Mouse (Mus musculus) heart, adult 9 months (tissue): ENCODE measurements around the gene B3gat1.
A peak's percentile ranks its signal among the peaks of the same experiment; 100 is the strongest.

Experiments
- DNase-seq, 2 experiments: peaks; one replicate each; pipeline ENCODE4 v3.0.0; 2022; ENCODE audit warnings: low spot score in 2 of 2

B3gat1 gene

DNA sequence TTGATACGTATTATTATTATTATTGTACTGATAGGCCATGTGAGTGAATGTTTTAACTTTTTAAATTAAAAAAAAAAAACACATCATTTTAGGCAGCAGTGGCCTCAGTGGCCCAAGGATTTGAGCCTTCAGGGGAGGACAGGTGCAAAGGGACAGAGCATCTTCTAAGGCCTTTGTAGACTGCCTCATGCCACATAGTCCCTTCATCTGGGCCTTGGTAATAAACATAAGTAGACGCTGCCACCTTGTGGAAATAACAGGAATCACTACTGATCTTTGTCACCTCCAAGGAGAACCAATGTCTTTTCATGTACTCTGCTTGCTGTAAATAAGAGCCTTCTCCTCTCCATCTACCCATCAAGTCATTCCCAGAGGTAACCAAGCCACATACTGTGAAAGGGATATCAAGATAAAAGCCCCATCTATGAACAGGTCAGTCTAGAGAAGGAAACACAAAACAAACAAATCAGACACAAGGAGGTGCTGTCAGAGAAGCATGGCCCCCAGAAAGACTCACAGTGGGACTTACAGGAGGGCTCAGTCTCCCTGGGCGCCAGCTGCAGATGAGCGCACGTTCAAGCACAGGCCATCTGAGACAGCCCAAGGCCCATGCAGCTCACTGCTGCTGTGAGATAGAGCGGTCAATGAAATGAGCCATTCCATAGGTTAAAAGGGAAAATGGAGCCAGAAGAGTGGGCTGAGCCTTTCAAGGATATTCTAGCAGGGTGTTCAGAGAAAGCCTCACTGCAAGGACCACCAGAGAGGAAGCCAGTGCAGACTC is 42.8 kb downstream of the B3gat1 start:
- DNase-seq: peak; percentile 14 to 22

DNA sequence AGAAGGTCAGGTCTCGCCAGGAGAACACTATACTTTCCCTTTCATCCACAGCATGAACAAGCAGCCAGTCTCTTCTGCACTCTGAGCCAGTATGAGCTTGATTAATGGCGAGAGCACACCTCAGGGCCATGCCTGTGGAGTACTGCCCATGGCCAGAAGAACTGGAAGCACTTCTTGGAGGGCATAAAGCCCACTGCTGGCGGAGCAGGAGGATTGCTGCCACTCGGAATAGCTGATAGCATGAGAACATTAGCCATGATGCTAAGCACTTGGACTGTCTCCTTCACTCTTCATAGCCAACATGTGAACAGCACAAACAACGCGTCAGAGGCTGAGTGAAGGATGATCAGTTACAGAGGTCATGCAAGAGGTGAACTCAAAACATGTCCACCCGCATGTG is 44.9 kb downstream of the B3gat1 start:
- no peak for DNase-seq

DNA sequence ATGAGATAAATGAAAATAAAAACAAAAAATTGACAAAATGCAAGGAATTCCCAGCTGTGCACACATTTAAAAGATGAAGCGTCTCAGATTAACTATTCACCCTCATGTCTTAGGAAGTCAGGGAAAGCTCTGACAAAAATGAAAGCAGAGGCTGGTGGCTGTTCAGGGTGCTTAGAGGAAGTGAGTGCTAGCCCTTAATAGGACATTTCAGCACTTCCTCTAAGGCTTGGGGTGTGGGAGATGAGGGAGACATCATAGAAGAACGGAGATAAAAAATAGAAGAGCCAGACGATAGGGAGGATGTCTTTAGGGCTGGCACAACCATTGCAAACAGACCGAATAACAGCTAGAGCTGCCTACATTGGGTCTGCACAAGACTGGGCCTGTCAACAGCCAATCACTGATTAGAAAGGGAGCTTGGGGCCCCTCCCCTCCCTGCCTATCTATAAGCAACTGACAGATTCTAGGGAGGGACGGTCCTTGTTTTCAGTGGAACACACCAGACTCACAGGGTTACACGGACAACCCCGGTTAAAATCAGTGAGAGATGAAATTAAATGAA is 50.0 kb downstream of the B3gat1 start:
- peak in 1 of 2 experiments; percentile 5 for DNase-seq

DNA sequence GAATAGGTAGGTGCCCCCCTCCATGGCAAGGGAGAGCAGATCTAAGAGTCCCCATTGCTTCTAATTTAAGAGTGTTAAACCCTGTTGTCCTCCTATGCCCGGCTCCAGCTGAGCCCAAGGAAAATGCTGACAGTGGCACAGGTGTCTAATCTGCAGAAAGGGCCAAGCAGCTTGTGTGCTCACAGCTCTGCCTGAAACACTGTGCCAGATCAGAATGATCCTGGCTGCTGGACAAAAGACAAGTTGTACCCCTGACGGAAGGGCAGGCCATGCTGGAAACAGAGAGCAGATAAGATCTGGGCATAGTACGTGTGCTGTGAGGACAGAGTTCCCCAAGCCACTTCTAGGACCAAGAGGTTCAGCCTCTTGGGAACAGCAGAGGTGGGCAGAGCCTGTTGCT is 59.3 kb downstream of the B3gat1 start:
- DNase-seq: peak in 1 of 2 experiments; percentile 6

DNA sequence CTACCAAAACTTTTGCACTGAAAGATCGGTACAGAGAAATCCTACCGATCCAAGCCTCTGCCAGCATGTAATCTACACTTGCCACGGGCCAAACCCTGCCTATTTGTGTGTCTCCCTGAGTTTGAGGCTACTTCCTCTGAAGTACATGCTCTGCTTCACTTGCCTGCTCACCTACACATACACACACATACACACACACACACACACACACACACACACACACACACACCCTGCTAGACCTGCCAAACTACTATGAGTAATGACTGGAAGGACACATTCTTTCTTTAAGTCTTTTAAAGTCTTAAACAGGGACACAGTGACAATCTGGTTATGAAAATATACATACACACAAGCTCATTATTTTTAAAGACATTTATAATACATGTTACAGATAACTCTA is 64.7 kb downstream of the B3gat1 start:
- DNase-seq: no peak

DNA sequence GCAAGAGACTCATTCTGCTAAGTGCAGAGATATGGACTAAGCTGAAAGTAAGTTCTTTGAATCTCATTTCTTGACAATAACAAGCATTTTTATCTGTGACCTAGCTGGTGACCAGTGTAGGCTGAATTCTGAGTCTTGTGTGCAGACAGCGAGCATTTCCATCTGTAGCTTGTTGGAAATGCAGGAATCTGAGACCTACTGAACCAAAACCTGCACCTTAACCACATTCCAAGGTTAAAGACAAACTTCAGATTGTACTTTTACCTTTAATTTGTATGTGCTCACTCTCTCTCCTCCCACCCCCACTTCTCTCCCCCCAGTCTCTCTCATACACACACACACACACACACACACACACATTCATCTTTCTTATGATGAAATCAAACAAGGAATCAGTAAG is 65.2 kb downstream of the B3gat1 start:
- no peak for DNase-seq

DNA sequence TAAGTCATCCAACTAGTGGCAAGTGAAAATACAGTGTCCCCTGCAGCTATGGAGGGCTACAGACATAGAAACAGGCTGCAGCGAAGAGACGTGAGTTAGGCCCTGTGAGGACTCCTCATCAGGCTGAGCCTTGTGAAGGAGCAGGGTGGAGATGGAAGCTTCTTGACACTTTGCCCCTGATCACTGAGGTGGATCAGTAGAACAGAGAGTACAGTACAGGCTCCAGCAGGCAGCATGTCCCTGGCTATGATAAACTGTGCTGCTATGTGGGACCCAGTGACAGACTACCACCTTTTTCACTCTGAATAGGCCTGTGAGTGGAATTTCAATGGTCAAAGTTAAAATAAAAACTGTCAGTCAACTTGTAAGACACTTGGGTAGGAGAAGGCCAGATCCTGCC is 66.8 kb downstream of the B3gat1 start:
- no peak for DNase-seq

DNA sequence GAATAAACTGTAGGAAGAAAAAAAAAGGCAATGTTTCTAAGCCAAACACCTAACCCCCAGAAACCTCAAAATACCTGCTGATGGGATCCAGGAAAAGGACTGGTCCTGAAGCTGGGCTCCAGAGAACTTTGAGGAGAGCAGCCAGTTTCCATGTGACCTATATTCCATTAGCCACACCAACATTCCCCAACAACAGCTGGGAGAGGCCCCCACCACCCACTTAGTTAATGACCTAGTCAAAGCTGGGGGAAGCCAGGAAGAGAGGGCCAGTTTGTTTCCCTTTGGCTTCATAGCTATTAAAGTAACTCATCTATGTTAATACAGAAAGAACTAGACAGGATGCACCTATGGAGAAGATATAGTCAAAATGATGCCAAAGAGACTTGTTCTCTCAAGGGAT is 70.8 kb downstream of the B3gat1 start:
- DNase-seq: no peak

DNA sequence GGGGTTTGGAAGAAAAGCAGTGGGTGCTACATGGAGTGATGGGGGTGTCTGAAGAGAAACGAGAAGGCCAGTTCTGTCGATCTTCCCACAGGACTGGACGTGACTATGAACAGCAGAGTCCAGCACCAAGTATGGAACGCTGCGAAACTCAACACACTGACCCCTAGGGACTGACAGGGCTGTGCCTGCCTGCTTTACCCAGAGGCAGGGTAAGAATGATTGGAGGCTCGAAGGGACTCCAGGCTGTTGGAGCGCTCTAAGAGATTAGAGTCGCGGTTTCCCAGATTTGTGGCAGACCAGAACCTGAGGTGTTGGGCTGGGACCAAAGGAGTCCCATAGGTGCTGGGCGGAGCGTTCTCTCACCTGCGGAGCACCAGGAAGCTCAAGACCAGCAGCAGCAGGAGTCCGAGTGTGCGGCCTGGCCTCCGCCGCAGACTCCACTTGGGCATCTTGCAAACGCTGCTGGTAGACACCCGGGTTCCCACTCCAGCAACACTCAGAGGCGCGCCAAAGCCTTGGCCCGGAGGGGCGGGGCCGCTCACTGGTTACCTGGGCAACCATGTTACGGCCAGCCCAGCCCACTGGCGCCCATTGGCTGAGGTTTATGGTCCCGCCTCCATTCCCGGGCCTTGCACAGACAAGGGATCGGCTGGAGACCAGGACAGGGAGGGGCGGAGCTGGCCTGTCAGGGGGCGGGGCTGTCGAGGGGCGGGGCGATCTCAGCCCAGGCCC is 72.6 kb downstream of the B3gat1 start, which contains the start of gene Glb1l2:
TSS of gene Glb1l2 (minus strand) at position 534 of the 732 bp plus-strand sequence.
- peak; percentile 83 to 85 for DNase-seq

DNA sequence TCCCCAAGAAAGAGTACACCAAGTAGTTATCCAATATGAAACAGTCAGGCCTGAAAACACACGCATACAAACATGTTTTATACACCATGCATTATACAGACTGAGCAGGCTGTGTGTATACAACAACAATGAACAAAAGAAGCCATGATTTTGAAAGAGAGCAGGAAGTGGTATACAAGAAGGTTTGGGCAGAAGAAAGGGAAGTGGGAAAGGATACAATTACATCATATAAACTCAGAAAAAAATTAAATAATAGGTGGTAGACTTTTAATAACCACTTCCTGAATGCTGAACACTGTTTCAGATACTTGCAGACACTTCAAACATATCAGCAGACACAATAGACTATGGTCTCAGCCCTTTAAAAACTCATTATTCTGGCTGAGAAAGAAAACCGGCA is 75.2 kb downstream of the B3gat1 start:
- DNase-seq: no peak
